Mouse (Mus musculus) heart, adult 2 months (tissue): ENCODE data around the gene 4930519P11Rik.

Experiments used
- CTCF ChIP-seq: fragments of 200-600 bp; IDR thresholded peaks from 2 replicates; pipeline ENCODE4 v1.8.1; 2022; ENCODE audit warnings: antibody characterized with exemption, mild to moderate bottlenecking, moderate library complexity
- EP300 ChIP-seq: fragments of 200-500 bp; IDR thresholded peaks from 2 replicates; pipeline ENCODE4 v1.6.1; 2011; ENCODE audit warnings: low read depth, low read length, control low read depth; ENCODE audit not compliant: insufficient read depth
- POLR2A ChIP-seq: fragments of 200-500 bp; IDR thresholded peaks from 2 replicates; pipeline ENCODE4 v1.6.1; 2011; ENCODE audit warnings: mild to moderate bottlenecking, low read depth, low read length, control low read depth; ENCODE audit not compliant: insufficient read depth

DNA sequence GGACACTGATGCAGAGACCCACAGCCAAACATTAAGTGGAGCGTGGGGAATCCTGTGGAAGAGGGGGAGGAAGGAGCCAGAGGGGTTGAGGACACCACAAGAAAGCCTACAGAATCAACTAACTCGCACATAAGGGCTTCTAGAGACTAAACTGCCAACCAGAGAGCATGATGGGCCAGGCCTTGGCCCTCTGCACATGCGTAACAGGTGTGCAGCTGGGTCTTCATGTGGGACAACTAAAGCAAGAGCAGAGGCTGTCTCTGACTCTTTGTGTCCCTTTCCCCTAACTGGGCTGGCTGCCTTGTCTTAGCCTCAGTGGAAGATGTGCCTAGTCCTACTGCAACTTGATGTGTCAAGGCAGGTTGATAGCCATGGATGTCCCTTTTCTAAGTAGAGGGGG is 3.8 kb upstream of the 4930519P11Rik start:
- TF ChIP-seq CTCF (no peak), POLR2A (no peak), EP300 (no peak)
